Comparison of ENCODE assay signal across 20 mouse cellular contexts in the genomic region with DNA sequence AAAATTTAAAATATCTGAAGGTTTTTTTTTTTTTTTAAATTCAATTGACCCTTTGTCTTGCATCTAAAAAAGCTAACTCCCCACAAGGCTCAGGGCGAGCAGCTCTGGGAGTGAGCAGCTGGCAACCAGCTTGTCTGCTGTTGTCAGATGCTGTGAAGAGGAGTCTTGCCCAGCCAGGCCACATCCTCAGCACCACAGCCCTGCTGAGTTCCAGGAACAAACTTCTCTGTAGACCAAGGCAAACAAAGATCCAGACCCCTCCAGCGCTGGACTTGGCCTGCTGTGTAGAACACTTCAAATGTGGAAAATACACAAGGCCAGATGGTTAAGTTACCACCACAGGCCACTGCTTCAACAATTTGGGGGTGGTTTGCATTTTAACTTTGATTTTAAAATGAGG.
"Had no signal": no experiment of that assay in that cellular context is flagged by ENCODE, and none has a peak within 500 bp of the region (broad histone marks: within the 10 kb centered on the region; RNA-seq: fewer than 3 reads in every experiment).

No protein-coding gene starts in this region.

- H3K4me1 ChIP-seq: midbrain, embryonic 12.5 days; midbrain, embryonic 15.5 days had no signal

- H3K36me3 ChIP-seq: limb, embryonic 12.5 days; limb, embryonic 15.5 days; midbrain, embryonic 12.5 days; midbrain, embryonic 15.5 days; neural tube, embryonic 12.5 days; neural tube, embryonic 15.5 days had no signal

- H3K4me2 ChIP-seq: limb, embryonic 12.5 days; limb, embryonic 15.5 days; liver, embryonic 11.5 days; lung, embryonic 14.5 days; midbrain, embryonic 12.5 days; midbrain, embryonic 15.5 days; neural tube, embryonic 12.5 days; neural tube, embryonic 15.5 days had no signal

- ATAC-seq: liver, postnatal 0 days; lung, postnatal 0 days; midbrain, embryonic 15.5 days had no signal

- H3K9me3 ChIP-seq: limb, embryonic 12.5 days; limb, embryonic 15.5 days; midbrain, embryonic 12.5 days; midbrain, embryonic 15.5 days; neural tube, embryonic 12.5 days; neural tube, embryonic 15.5 days had no signal

- H3K27ac ChIP-seq: kidney, postnatal 0 days; layer of hippocampus, adult 2 months; left cerebral cortex, adult 2 months; limb, embryonic 12.5 days; limb, embryonic 15.5 days; liver, embryonic 14.5 days; macrophage; midbrain, embryonic 12.5 days; midbrain, embryonic 15.5 days; neural tube, embryonic 12.5 days; neural tube, embryonic 15.5 days had no signal

- H3K4me3 ChIP-seq: layer of hippocampus, adult 2 months; left cerebral cortex, adult 2 months; limb, embryonic 12.5 days; limb, embryonic 15.5 days; midbrain, embryonic 12.5 days; midbrain, embryonic 15.5 days; neural tube, embryonic 12.5 days; neural tube, embryonic 15.5 days had no signal

- DNase-seq: layer of hippocampus, adult 9-11 months; liver, postnatal 0 days; lung, embryonic 14.5 days; right cerebral cortex, adult 18-20 months; right cerebral cortex, postnatal 25 days; thymus, adult 18-20 months; thymus, postnatal 36 days had no signal

- H3K27me3 ChIP-seq: limb, embryonic 12.5 days; midbrain, embryonic 12.5 days; midbrain, embryonic 15.5 days; neural tube, embryonic 12.5 days; neural tube, embryonic 15.5 days had no signal

- H3K9ac ChIP-seq: limb, embryonic 12.5 days; limb, embryonic 15.5 days; liver, embryonic 14.5 days; liver, postnatal 0 days; lung, embryonic 14.5 days; midbrain, embryonic 12.5 days; midbrain, embryonic 15.5 days; neural tube, embryonic 12.5 days; neural tube, embryonic 15.5 days had no signal
